Mouse (Mus musculus): ENCODE measurements at regions not wholly inside any gene's neighbourhood (a gene's known extent, or its start where the extent isn't known, plus 50 kb on each side); places are given as distances from the start of the nearest gene placed in this dataset.
"Not testable (repeated sequence)": the region's sequence is repeated elsewhere in the genome, so short reads cannot be mapped to it uniquely, and the experiment has no call there.

- Histone ChIP-seq H3K4me3 (ENCODE audit: inconsistent target) (no peak overlapping the region), H3K36me3 (ENCODE audit: inconsistent target) (no peaks in the 10 kb centered on the region), H3K27ac (no peak overlapping the region), H3K79me2 (ENCODE audit: inconsistent target) (no peaks in the 10 kb centered on the region)
- WGBS (ENCODE audit: missing documents): 93% methylated on average over 2 of the region's 2 CpGs
Measured at GRCm38 (mm10) chr16:73245073-73245590, 937.0 kb downstream of the Robo1 start.

- Histone ChIP-seq H3K27ac (no peak overlapping the region), H3K4me3 (ENCODE audit: inconsistent target) (no peak overlapping the region), H3K36me3 (ENCODE audit: inconsistent target) (no peaks in the 10 kb centered on the region), H3K79me2 (ENCODE audit: inconsistent target) (no peaks in the 10 kb centered on the region)
- WGBS (ENCODE audit: missing documents): 92% methylated on average over 2 of the region's 2 CpGs
Measured at GRCm38 (mm10) chr16:73230599-73230998, 922.5 kb downstream of the Robo1 start.

GRCm38 (mm10) chr16:73217555-73217954, 909.4 kb downstream of the Robo1 start:
- Histone ChIP-seq H3K4me3 (ENCODE audit: inconsistent target) (no peak overlapping the region), H3K27ac (no peak overlapping the region), H3K79me2 (ENCODE audit: inconsistent target) (no peaks in the 10 kb centered on the region), H3K36me3 (ENCODE audit: inconsistent target) (no peaks in the 10 kb centered on the region)
- 88% methylated on average over 4 of the region's 4 CpGs for WGBS (ENCODE audit: missing documents)

- Histone ChIP-seq H3K79me2 (ENCODE audit: inconsistent target) (no peaks in the 10 kb centered on the region), H3K27ac (no peak overlapping the region), H3K4me3 (ENCODE audit: inconsistent target) (no peak overlapping the region), H3K36me3 (ENCODE audit: inconsistent target) (no peaks in the 10 kb centered on the region)
- WGBS (ENCODE audit: missing documents): 91% methylated on average over 11 of the region's 11 CpGs
Measured at GRCm38 (mm10) chr16:73203542-73203941, 895.4 kb downstream of the Robo1 start.

- H3K27ac ChIP-seq: no peak overlapping the region
- H3K36me3 ChIP-seq (ENCODE audit: inconsistent target): no peaks in the 10 kb centered on the region
- H3K4me3 ChIP-seq (ENCODE audit: inconsistent target): no peak overlapping the region
- 74% methylated on average over 3 of the region's 3 CpGs for WGBS (ENCODE audit: missing documents)
- H3K79me2 ChIP-seq (ENCODE audit: inconsistent target): no peaks in the 10 kb centered on the region
Measured at GRCm38 (mm10) chr16:73200991-73201390, 892.9 kb downstream of the Robo1 start.

- H3K27ac ChIP-seq: no peak overlapping the region
- no peaks in the 10 kb centered on the region for H3K79me2 ChIP-seq (ENCODE audit: inconsistent target)
- H3K36me3 ChIP-seq (ENCODE audit: inconsistent target): no peaks in the 10 kb centered on the region
- no peak overlapping the region for H3K4me3 ChIP-seq (ENCODE audit: inconsistent target)
- WGBS (ENCODE audit: missing documents): 89% methylated on average over 5 of the region's 5 CpGs
Measured at GRCm38 (mm10) chr16:73182776-73183175, 874.7 kb downstream of the Robo1 start.

GRCm38 (mm10) chr16:73182258-73182657, 874.2 kb downstream of the Robo1 start:
- H3K27ac ChIP-seq: no peak overlapping the region
- 94% methylated on average over 7 of the region's 7 CpGs for WGBS (ENCODE audit: missing documents)
- H3K36me3 ChIP-seq (ENCODE audit: inconsistent target): no peaks in the 10 kb centered on the region
- H3K4me3 ChIP-seq (ENCODE audit: inconsistent target): no peak overlapping the region
- no peaks in the 10 kb centered on the region for H3K79me2 ChIP-seq (ENCODE audit: inconsistent target)

- Histone ChIP-seq H3K27ac (no peak overlapping the region), H3K79me2 (ENCODE audit: inconsistent target) (no peaks in the 10 kb centered on the region), H3K36me3 (ENCODE audit: inconsistent target) (no peaks in the 10 kb centered on the region), H3K4me3 (ENCODE audit: inconsistent target) (no peak overlapping the region)
- WGBS (ENCODE audit: missing documents): 29% methylated on average over 2 of the region's 2 CpGs
Measured at GRCm38 (mm10) chr16:73155447-73155846, 847.3 kb downstream of the Robo1 start.

- H3K79me2 ChIP-seq (ENCODE audit: inconsistent target); H3K27ac ChIP-seq; H3K36me3 ChIP-seq (ENCODE audit: inconsistent target); H3K4me3 ChIP-seq (ENCODE audit: inconsistent target): not testable (repeated sequence)
- 93% methylated on average over 1 of the region's 1 CpGs for WGBS (ENCODE audit: missing documents)
Measured at GRCm38 (mm10) chr16:73127927-73128326, 819.8 kb downstream of the Robo1 start.

GRCm38 (mm10) chr16:73120568-73120967, 812.5 kb downstream of the Robo1 start:
- Histone ChIP-seq H3K27ac (no peak overlapping the region), H3K4me3 (ENCODE audit: inconsistent target) (no peak overlapping the region), H3K79me2 (ENCODE audit: inconsistent target) (no peaks in the 10 kb centered on the region), H3K36me3 (ENCODE audit: inconsistent target) (no peaks in the 10 kb centered on the region)

GRCm38 (mm10) chr16:73117338-73117737, 809.2 kb downstream of the Robo1 start:
- no peaks in the 10 kb centered on the region for H3K36me3 ChIP-seq (ENCODE audit: inconsistent target)
- 59% methylated on average over 2 of the region's 2 CpGs for WGBS (ENCODE audit: missing documents)

GRCm38 (mm10) chr16:73108021-73108452, 799.9 kb downstream of the Robo1 start:
- H3K27ac ChIP-seq: no peak overlapping the region
- H3K79me2 ChIP-seq (ENCODE audit: inconsistent target): no peaks in the 10 kb centered on the region
- no peaks in the 10 kb centered on the region for H3K36me3 ChIP-seq (ENCODE audit: inconsistent target)
- H3K4me3 ChIP-seq (ENCODE audit: inconsistent target): no peak overlapping the region
- WGBS (ENCODE audit: missing documents): 95% methylated on average over 7 of the region's 7 CpGs

More at GRCm38 (mm10) chr16:73117338-73117737, 809.2 kb downstream of the Robo1 start:
- no peaks in the 10 kb centered on the region for H3K79me2 ChIP-seq (ENCODE audit: inconsistent target)
- no peak overlapping the region for H3K4me3 ChIP-seq (ENCODE audit: inconsistent target)
- no peak overlapping the region for H3K27ac ChIP-seq

GRCm38 (mm10) chr16:73107608-73108007, 799.5 kb downstream of the Robo1 start:
- Histone ChIP-seq H3K27ac (no peak overlapping the region), H3K36me3 (ENCODE audit: inconsistent target) (no peaks in the 10 kb centered on the region), H3K4me3 (ENCODE audit: inconsistent target) (no peak overlapping the region), H3K79me2 (ENCODE audit: inconsistent target) (no peaks in the 10 kb centered on the region)
- WGBS (ENCODE audit: missing documents): 94% methylated on average over 9 of the region's 9 CpGs

GRCm38 (mm10) chr16:73105496-73105895, 797.4 kb downstream of the Robo1 start:
- H3K79me2 ChIP-seq (ENCODE audit: inconsistent target): no peaks in the 10 kb centered on the region
- no peaks in the 10 kb centered on the region for H3K36me3 ChIP-seq (ENCODE audit: inconsistent target)
- H3K4me3 ChIP-seq (ENCODE audit: inconsistent target): no peak overlapping the region
- WGBS (ENCODE audit: missing documents): 85% methylated on average over 10 of the region's 10 CpGs
- H3K27ac ChIP-seq: no peak overlapping the region

GRCm38 (mm10) chr16:73100273-73100672, 792.2 kb downstream of the Robo1 start:
- no peaks in the 10 kb centered on the region for H3K36me3 ChIP-seq (ENCODE audit: inconsistent target)

GRCm38 (mm10) chr16:73098760-73099159, 790.7 kb downstream of the Robo1 start:
- WGBS (ENCODE audit: missing documents): 12% methylated on average over 4 of the region's 4 CpGs
- Histone ChIP-seq H3K36me3 (ENCODE audit: inconsistent target) (no peaks in the 10 kb centered on the region), H3K27ac (no peak overlapping the region), H3K79me2 (ENCODE audit: inconsistent target) (no peaks in the 10 kb centered on the region), H3K4me3 (ENCODE audit: inconsistent target) (no peak overlapping the region)

More at GRCm38 (mm10) chr16:73100273-73100672, 792.2 kb downstream of the Robo1 start:
- WGBS (ENCODE audit: missing documents): 97% methylated on average over 8 of the region's 8 CpGs
- no peaks in the 10 kb centered on the region for H3K79me2 ChIP-seq (ENCODE audit: inconsistent target)
- no peak overlapping the region for H3K27ac ChIP-seq
- no peak overlapping the region for H3K4me3 ChIP-seq (ENCODE audit: inconsistent target)
